Mouse (Mus musculus): ENCODE measurements at regions not wholly inside any gene's neighbourhood (a gene's known extent, or its start where the extent isn't known, plus 50 kb on each side); places are given as distances from the start of the nearest gene placed in this dataset.

DNA sequence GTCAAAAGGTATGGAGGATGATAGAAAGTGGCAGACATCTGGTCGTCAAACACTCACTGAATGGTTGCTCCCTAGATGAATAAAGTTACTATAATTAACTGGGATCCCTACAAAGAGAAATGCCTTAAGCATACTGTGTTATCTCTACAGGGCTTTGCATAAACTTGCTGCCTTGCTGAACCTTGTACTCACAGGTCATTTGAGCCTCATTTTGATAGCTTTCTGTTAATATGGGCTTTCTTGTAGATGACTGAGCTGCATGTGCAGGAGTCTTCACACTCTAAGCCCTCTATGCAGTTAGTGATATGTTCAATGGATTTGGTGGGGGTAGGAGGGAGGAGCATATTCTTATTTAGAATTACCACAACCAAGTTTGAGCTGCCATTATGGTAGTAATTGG lies 127.8 kb upstream of the Sdr16c6 start:
- Histone ChIP-seq H3K4me3 (no peak overlapping the region), H3K27me3 (replicated peaks; ENCODE audit: low read depth, poor library complexity, severe bottlenecking) (no peaks in the 10 kb centered on the region), H3K27ac (replicated peaks) (no peak overlapping the region), H3K36me3 (replicated peaks) (no peaks in the 10 kb centered on the region), H3K9me3 (no peaks in the 10 kb centered on the region), H3K4me1 (no peaks in the 10 kb centered on the region)
- WGBS: 78% methylated on average over 1 of the region's 1 CpGs
- no peak for DNase-seq (ENCODE audit: low spot score)

DNA sequence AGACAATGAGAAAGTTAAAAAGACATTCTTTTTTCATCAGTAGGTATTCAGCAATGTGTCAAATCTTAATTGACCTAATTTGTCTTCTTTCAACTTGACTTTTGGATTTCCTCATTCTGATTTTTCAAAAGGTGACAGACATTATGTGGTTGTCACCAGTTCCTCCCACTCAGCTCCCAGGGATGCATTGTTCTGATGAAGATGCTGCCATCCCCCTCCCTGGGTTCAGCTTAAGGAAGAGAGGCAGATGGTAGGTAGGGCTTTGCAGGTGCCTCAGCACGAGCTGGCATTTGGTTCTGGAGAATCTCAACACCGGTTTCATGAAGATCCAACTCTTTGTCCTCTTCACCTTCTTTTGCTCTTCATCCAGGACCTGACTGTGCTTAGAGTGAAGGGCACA lies 122.0 kb upstream of the Sdr16c6 start:
- Histone ChIP-seq H3K36me3 (replicated peaks) (no peaks in the 10 kb centered on the region), H3K9me3 (no peaks in the 10 kb centered on the region), H3K4me3 (no peak overlapping the region), H3K4me1 (peaks cover 12% of the 10 kb centered on the region; the same call in 1 of the 2 replicates), H3K27ac (replicated peaks) (no peak overlapping the region), H3K27me3 (replicated peaks; ENCODE audit: low read depth, poor library complexity, severe bottlenecking) (no peaks in the 10 kb centered on the region)
- 56% methylated on average over 2 of the region's 2 CpGs for WGBS
- DNase-seq (ENCODE audit: low spot score): no peak

DNA sequence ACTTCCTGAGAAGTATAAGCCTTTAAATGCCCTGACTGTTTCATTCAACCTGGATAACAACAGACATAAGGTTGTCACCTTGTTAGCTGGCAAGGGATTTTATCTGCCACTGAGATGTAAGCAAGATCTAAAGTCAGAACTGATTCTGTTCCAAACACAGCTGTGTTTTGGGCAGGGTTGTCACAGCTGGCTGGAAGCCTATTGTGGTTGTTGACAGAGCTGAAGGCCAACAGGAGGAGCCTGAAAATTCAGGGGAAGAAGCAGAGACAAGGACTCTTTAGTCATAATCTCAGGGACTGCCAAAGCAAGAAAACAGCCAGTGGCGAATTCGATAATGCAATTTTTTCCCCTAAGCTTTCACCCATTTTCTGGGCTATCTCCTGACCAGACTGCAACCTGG lies 118.5 kb upstream of the Sdr16c6 start:
- Histone ChIP-seq H3K27me3 (replicated peaks; ENCODE audit: low read depth, poor library complexity, severe bottlenecking) (no peaks in the 10 kb centered on the region), H3K4me3 (no peak overlapping the region), H3K9me3 (no peaks in the 10 kb centered on the region), H3K36me3 (replicated peaks) (no peaks in the 10 kb centered on the region), H3K4me1 (peaks cover 12% of the 10 kb centered on the region; the same call in 1 of the 2 replicates), H3K27ac (replicated peaks) (no peak overlapping the region)
- no peak for DNase-seq (ENCODE audit: low spot score)
- WGBS: 74% methylated on average over 2 of the region's 2 CpGs

DNA sequence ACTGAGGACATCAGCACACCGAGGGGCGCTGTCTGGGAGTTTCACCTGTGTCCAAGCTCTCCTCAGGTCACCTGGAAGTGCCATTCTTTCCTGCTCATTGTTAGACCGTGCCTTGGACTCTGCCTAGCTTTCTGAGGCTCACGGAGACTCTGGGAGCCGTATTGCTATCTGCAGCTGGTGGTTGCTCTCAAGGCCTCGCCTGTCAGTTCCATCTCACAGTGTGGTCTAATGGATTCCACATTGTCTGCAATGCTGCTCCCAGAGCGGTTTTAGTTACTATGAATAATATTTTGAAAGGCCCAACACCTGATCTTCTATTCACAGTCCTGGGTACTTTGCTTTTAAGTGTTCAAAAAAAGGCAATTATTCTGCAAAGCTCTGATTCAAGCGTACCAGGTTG lies 117.9 kb upstream of the Sdr16c6 start:
- H3K36me3 ChIP-seq (replicated peaks): no peaks in the 10 kb centered on the region
- H3K4me3 ChIP-seq: no peak overlapping the region
- peak; percentile 37 for DNase-seq (ENCODE audit: low spot score)
- no peak overlapping the region for H3K27ac ChIP-seq (replicated peaks)
- peaks cover 12% of the 10 kb centered on the region; the same call in 1 of the 2 replicates for H3K4me1 ChIP-seq
- H3K27me3 ChIP-seq (replicated peaks; ENCODE audit: low read depth, poor library complexity, severe bottlenecking): no peaks in the 10 kb centered on the region
- no peaks in the 10 kb centered on the region for H3K9me3 ChIP-seq
- WGBS: 52% methylated on average over 8 of the region's 8 CpGs

Data from embryonic facial prominence, embryonic 10.5 days (tissue).